Mouse (Mus musculus) liver, embryonic 11.5 days (tissue): ENCODE measurements at regions not wholly inside any gene's neighbourhood (a gene's known extent, or its start where the extent isn't known, plus 50 kb on each side); places are given as distances from the start of the nearest gene placed in this dataset.
A peak's percentile ranks its signal among the peaks of the same experiment; 100 is the strongest.
"Not testable (repeated sequence)": the region's sequence is repeated elsewhere in the genome, so short reads cannot be mapped to it uniquely, and the experiment has no call there.

ENCODE experiments used
- ATAC-seq: fragments of 200-750 bp; cut with Nextera tagmentation; replicated peaks from 2 replicates; pipeline ENCODE4 v1.8.0; 2017; ENCODE audit warnings: moderate number of reproducible peaks, mild to moderate bottlenecking, moderate TSS enrichment, moderate library complexity; ENCODE audit not compliant: low FRiP score
- DNase-seq: peaks from one replicate; pipeline ENCODE4 v3.0.0-alpha.2; 2017; ENCODE audit warnings: low spot score
- H3K27ac ChIP-seq: fragments of 300-500 bp; sonication (generic); 2 replicates; pipeline ENCODE4 v1.5.1; 2014; ENCODE audit warnings: mild to moderate bottlenecking, low read depth, low read length, control low read depth
- H3K27me3 ChIP-seq: fragments of 300-500 bp; sonication (generic); replicated peaks from 2 replicates; pipeline ENCODE4 v1.6.1; 2014; ENCODE audit warnings: low read length, mixed read lengths; ENCODE audit not compliant: control insufficient read depth, insufficient read depth
- H3K36me3 ChIP-seq: fragments of 300-500 bp; sonication (generic); 2 replicates; pipeline ENCODE4 v1.6.1; 2014; ENCODE audit warnings: mild to moderate bottlenecking, low read length, moderate library complexity, mixed read lengths; ENCODE audit not compliant: control insufficient read depth, insufficient read depth
- H3K4me1 ChIP-seq: fragments of 300-500 bp; sonication (generic); replicated peaks from 2 replicates; pipeline ENCODE4 v1.6.1; 2014; ENCODE audit warnings: low read length, mixed read lengths; ENCODE audit not compliant: control insufficient read depth, insufficient read depth
- H3K4me2 ChIP-seq: fragments of 300-500 bp; sonication (generic); 2 replicates; pipeline ENCODE4 v1.6.1; 2014; ENCODE audit warnings: mild to moderate bottlenecking, control low read depth, moderate library complexity
- H3K4me3 ChIP-seq: fragments of 300-500 bp; sonication (generic); 2 replicates; pipeline ENCODE4 v1.5.1; 2014; ENCODE audit warnings: low read depth, low read length, control low read depth
- H3K9ac ChIP-seq: fragments of 300-500 bp; sonication (generic); 2 replicates; pipeline ENCODE4 v1.6.1; 2014; ENCODE audit warnings: low read depth, low read length, control low read depth
- H3K9me3 ChIP-seq: fragments of 300-500 bp; sonication (generic); 2 replicates; pipeline ENCODE4 v1.6.1; 2016; ENCODE audit warnings: low read length, inconsistent platforms, mixed read lengths; ENCODE audit not compliant: control insufficient read depth
- WGBS: fragments of 180-500 bp; shearing (Covaris S2); extraction: QIAGEN DNeasy Blood & Tissue Kit; methylation state at CpG from one replicate; pipeline ENCODE4 v1.1.7; 2014; 5-methylcytosine and 5-hydroxymethylcytosine counted together

- Histone ChIP-seq H3K4me1 (no peaks in the 10 kb centered on the region), H3K27ac (no peak overlapping the region), H3K4me2 (no peak overlapping the region), H3K27me3 (no peaks in the 10 kb centered on the region), H3K9ac (no peak overlapping the region), H3K4me3 (no peak overlapping the region), H3K9me3 (no peaks in the 10 kb centered on the region), H3K36me3 (no peaks in the 10 kb centered on the region)
- DNase-seq (no peak), ATAC-seq (no peak)
- WGBS, result 71% methylated on average over 4 of the region's 4 CpGs
Observed at GRCm38 (mm10) chr13:4935940-4936339, 327.0 kb upstream of the Akr1e1 start.

DNA sequence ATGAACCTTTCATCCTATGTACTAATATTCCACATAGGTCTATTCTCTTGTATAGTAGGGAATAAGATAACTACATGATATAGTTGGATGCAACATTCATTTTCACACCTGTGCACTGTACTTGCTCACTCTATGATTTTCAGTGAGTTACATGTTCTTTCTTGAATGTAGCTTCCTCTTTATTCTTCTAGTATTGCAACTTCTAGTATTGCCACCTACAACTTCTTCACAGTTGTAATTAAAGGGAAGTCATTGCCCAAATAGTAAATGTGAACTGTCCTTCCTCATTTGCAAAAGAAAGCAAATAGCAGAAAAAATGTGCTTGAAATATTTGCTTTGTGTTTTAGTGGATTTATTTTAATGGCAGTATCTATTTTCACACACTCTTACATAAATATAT lies 330.9 kb upstream of the Akr1e1 start:
- Histone ChIP-seq H3K27ac (no peak overlapping the region), H3K27me3 (no peaks in the 10 kb centered on the region), H3K4me3 (no peak overlapping the region), H3K9me3 (no peaks in the 10 kb centered on the region), H3K36me3 (no peaks in the 10 kb centered on the region), H3K9ac (no peak overlapping the region), H3K4me1 (no peaks in the 10 kb centered on the region), H3K4me2 (no peak overlapping the region)
- ATAC-seq (no peak), DNase-seq (no peak)

DNA sequence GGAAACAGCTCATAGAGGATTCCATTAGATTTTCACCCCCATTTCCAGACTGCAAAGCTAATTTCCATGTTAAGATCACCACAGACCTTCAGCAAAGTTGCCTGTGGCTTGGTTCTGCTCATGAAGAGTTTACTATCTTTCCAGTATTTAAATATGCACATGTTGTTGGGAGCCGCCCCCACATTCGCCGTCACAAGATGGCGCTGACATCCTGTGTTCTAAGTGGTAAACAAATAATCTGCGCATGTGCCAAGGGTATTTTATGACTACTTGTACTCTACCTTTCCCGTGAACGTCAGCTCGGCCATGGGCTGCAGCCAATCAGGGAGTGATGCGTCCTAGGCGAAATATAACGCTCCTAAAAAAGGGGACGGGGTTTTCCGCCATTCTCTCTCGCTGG lies 333.5 kb upstream of the Akr1e1 start:
- H3K9me3 ChIP-seq, DNase-seq, H3K4me1 ChIP-seq, H3K36me3 ChIP-seq, H3K27ac ChIP-seq, H3K27me3 ChIP-seq, H3K9ac ChIP-seq, H3K4me2 ChIP-seq, H3K4me3 ChIP-seq: not testable (repeated sequence)
- peak; percentile 57; the same call in 1 of the 2 replicates for ATAC-seq
- 24% methylated on average over 4 of the region's 14 CpGs for WGBS

- H3K27me3 ChIP-seq, result no peaks in the 10 kb centered on the region
- 32% methylated on average over 7 of the region's 7 CpGs for WGBS
- H3K36me3 ChIP-seq, result no peaks in the 10 kb centered on the region
- no peak overlapping the region for H3K27ac ChIP-seq
- H3K4me3 ChIP-seq, result peak overlapping the region; percentile 37
- no peak overlapping the region for H3K9ac ChIP-seq
- H3K9me3 ChIP-seq, result no peaks in the 10 kb centered on the region
- H3K4me2 ChIP-seq, result peak overlapping the region; percentile 55
- ATAC-seq, result no peak
- no peaks in the 10 kb centered on the region for H3K4me1 ChIP-seq
- DNase-seq, result no peak
Observed at GRCm38 (mm10) chr13:4943046-4943445, 334.1 kb upstream of the Akr1e1 start.

DNA sequence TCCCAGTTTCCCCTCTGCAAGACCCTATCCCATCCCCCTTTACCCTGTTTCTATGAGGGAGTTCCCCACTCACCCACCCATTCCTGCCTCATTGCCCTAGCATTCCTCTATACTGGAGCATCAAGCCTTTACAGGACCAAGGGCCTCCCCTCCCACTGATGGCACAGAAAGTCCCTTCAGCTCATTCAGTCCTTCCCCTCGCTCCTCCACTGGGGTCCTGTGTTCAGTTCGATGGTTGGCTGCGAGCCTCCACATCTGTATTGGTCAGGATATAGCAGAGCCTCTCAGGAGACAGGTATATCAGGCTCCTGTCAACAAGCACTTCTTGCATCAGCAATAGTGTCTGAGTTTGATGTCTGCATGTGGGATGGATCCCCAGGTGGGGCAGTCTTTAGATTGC lies 346.4 kb upstream of the Akr1e1 start:
- no peak overlapping the region for H3K9ac ChIP-seq
- no peak for ATAC-seq
- no peak overlapping the region for H3K27ac ChIP-seq
- H3K4me3 ChIP-seq, result no peak overlapping the region
- no peak overlapping the region for H3K4me2 ChIP-seq
- no peak for DNase-seq
- 83% methylated on average over 3 of the region's 3 CpGs for whole genome bisulfite sequencing
- no peaks in the 10 kb centered on the region for H3K27me3 ChIP-seq
- H3K4me1 ChIP-seq, result no peaks in the 10 kb centered on the region
- H3K9me3 ChIP-seq, result no peaks in the 10 kb centered on the region
- no peaks in the 10 kb centered on the region for H3K36me3 ChIP-seq

GRCm38 (mm10) chr13:4964824-4965223 lies 355.9 kb upstream of the Akr1e1 start:
- DNase-seq, result no peak
- ATAC-seq, result no peak
- Histone ChIP-seq H3K4me3 (no peak overlapping the region), H3K9ac (no peak overlapping the region), H3K9me3 (no peaks in the 10 kb centered on the region), H3K27ac (no peak overlapping the region), H3K4me1 (no peaks in the 10 kb centered on the region), H3K27me3 (no peaks in the 10 kb centered on the region), H3K4me2 (no peak overlapping the region), H3K36me3 (no peaks in the 10 kb centered on the region)

GRCm38 (mm10) chr13:4970081-4970892 lies 361.3 kb upstream of the Akr1e1 start:
- H3K4me3 ChIP-seq, result no peak overlapping the region
- no peak overlapping the region for H3K27ac ChIP-seq
- no peak overlapping the region for H3K9ac ChIP-seq
- no peaks in the 10 kb centered on the region for H3K27me3 ChIP-seq
- H3K36me3 ChIP-seq, result no peaks in the 10 kb centered on the region
- DNase-seq (no peak), ATAC-seq (no peak)
- H3K9me3 ChIP-seq, result no peaks in the 10 kb centered on the region
- 69% methylated on average over 2 of the region's 2 CpGs for WGBS
- H3K4me1 ChIP-seq, result no peaks in the 10 kb centered on the region
- no peak overlapping the region for H3K4me2 ChIP-seq

DNA sequence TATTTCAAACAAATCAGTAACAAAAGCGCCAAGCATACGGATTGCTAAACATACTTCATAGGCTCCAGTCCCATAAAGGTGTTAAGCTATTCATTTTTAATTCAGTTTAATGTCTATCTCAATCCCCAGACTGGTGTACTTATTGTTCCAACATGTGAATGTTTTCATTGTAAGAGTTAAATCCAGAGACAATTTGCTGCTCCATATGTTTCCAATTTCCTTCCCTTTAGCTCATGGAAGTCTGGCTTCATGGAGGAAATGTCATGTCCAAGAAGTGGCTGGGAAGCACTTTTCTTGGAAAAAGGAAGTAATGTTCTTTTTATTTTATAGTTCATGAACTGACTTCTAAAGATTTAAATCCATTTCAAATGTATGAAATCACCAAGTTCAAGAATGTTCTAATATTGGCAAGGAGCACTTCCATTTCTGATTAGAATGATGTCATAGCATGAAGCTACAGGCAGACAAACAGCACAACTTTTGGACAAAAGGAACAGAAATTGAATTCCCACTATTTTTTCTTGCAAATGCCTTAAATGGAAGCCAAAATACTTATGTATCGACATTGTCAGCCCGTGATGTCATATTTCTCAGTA lies 362.6 kb upstream of the Akr1e1 start:
- no peak for DNase-seq
- Histone ChIP-seq H3K27me3 (no peaks in the 10 kb centered on the region), H3K4me1 (no peaks in the 10 kb centered on the region), H3K9me3 (no peaks in the 10 kb centered on the region), H3K4me2 (no peak overlapping the region), H3K4me3 (no peak overlapping the region), H3K27ac (no peak overlapping the region), H3K36me3 (no peaks in the 10 kb centered on the region), H3K9ac (no peak overlapping the region)
- no peak for ATAC-seq
- 74% methylated on average over 4 of the region's 4 CpGs for WGBS

DNA sequence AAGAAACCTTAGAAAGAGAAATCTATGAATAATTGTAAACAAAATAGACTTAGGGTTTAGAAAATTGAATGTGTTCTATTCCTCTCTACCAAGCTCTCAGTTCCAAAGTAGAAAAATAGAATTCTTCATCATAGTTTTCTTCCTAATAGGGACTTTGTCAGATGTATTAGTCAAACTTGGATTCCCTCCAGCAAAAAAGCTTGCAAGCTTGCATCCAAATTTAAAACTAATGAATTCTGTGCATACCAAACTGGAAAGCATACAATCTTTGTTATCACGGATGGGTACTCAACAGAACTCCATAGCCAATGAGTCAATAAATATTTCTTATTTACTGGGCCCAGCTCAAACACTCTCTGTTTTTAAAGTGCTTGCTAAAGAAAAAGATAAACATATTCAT lies 383.9 kb upstream of the Akr1e1 start:
- Histone ChIP-seq H3K27ac (no peak overlapping the region), H3K4me3 (no peak overlapping the region), H3K9me3 (no peaks in the 10 kb centered on the region), H3K4me2 (no peak overlapping the region), H3K36me3 (no peaks in the 10 kb centered on the region), H3K4me1 (no peaks in the 10 kb centered on the region), H3K27me3 (no peaks in the 10 kb centered on the region), H3K9ac (no peak overlapping the region)
- WGBS, result 76% methylated on average over 1 of the region's 1 CpGs
- DNase-seq (no peak), ATAC-seq (no peak)
